Mouse (Mus musculus) bone marrow, adult 2 months (tissue): Measurements from ENCODE around the gene Wnt9a.

Experiments
- CTCF ChIP-seq: fragments of 200-500 bp; IDR thresholded peaks from 2 replicates; pipeline ENCODE4 v1.5.1; 2011; ENCODE audit warnings: low read length, control low read depth; ENCODE audit not compliant: control insufficient read depth, insufficient read depth
- POLR2A ChIP-seq: fragments of 200-500 bp; IDR thresholded peaks from 2 replicates; pipeline ENCODE4 v1.6.1; 2011; ENCODE audit warnings: low read depth, mild to moderate bottlenecking, control low read depth, low read length, borderline replicate concordance; ENCODE audit not compliant: control insufficient read depth

GRCm38 (mm10) chr11:59259647-59260046, 47.1 kb upstream of the Wnt9a start:
- TF ChIP-seq POLR2A, result no peak
- no peak for TF ChIP-seq CTCF
